Mouse (Mus musculus): ENCODE measurements around the gene Mpp6.

DNA sequence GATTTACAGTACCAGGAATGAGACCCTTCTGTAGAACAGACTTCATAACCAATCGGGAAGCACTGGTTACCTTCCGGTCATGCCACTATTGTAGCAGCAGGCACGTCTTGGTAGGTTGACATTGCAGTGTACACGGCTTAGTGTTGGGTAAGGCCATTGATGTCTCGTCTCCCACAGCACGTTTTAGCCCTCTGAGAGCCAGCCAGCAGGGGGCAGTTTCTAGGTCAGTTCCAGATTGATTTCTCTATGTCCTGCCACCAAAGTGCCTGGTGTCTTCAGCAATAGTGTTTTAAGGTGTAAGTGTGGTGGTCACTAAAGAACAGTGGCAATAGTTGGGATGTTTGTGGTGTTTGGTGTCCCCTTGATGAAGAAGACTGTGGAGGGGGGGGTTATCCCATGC, 43.9 kb upstream of the Mpp6 start:
- TF ChIP-seq GATA1 (IDR thresholded peaks at IDR 0.05; ENCODE audit: low read length) (no peak), TAL1 (IDR thresholded peaks at IDR 0.05; ENCODE audit: low read length) (no peak)

All from erythroblast, embryonic 14.5 days (primary cell).